Mouse (Mus musculus) midbrain, postnatal 0 days (tissue): Measurements from ENCODE around the gene Galnt18. TPM values are rescaled to one million over a fixed set of nuclear protein-coding genes. Genes with fewer than 3 reads are reported as not detected.

Experiments
- ATAC-seq: fragments of 200-750 bp; cut with Nextera tagmentation; 2 replicates; pipeline ENCODE4 v1.8.0; 2017; ENCODE audit warnings: moderate number of reproducible peaks, mild to moderate bottlenecking, moderate TSS enrichment, moderate library complexity; ENCODE audit not compliant: low FRiP score
- DNase-seq: peaks from one replicate; pipeline ENCODE4 v3.0.0-alpha.2; 2015; ENCODE audit warnings: low spot score
- H3K27ac ChIP-seq: fragments of 300-500 bp; sonication (generic); 2 replicates; pipeline ENCODE4 v1.5.1; 2014; ENCODE audit warnings: low read depth, mild to moderate bottlenecking, low read length, mixed read lengths
- H3K27me3 ChIP-seq: fragments of 300-500 bp; sonication (generic); 2 replicates; pipeline ENCODE4 v1.6.1; 2014; ENCODE audit warnings: low read length, control low read depth, mixed read lengths; ENCODE audit not compliant: insufficient read depth
- H3K36me3 ChIP-seq: fragments of 300-500 bp; sonication (generic); 2 replicates; pipeline ENCODE4 v1.6.1; 2014; ENCODE audit warnings: low read length, control low read depth, mixed read lengths; ENCODE audit not compliant: insufficient read depth
- H3K4me1 ChIP-seq: fragments of 300-500 bp; sonication (generic); 2 replicates; pipeline ENCODE4 v1.6.1; 2014; ENCODE audit warnings: mild to moderate bottlenecking, control low read depth, antibody characterized with exemption, low read length, mixed read lengths; ENCODE audit not compliant: insufficient read depth
- H3K4me2 ChIP-seq: fragments of 300-500 bp; sonication (generic); 2 replicates; pipeline ENCODE4 v1.6.1; 2014; ENCODE audit warnings: low read depth, mild to moderate bottlenecking, low read length, mixed read lengths; ENCODE audit not compliant: poor library complexity, severe bottlenecking
- H3K4me3 ChIP-seq: fragments of 300-500 bp; sonication (generic); 2 replicates; pipeline ENCODE4 v1.5.1; 2014; ENCODE audit warnings: low read depth, mild to moderate bottlenecking, low read length, moderate library complexity
- H3K9ac ChIP-seq: fragments of 300-500 bp; sonication (generic); replicated peaks from 2 replicates; pipeline ENCODE4 v1.6.1; 2014; ENCODE audit warnings: mild to moderate bottlenecking, low read length, moderate library complexity, mixed read lengths; ENCODE audit not compliant: poor library complexity, severe bottlenecking
- H3K9me3 ChIP-seq: fragments of 300-500 bp; sonication (generic); 2 replicates; pipeline ENCODE4 v1.6.1; 2016; ENCODE audit warnings: low read length, control low read depth
- CTCF ChIP-seq: IDR thresholded peaks from 2 replicates; pipeline ENCODE4 v1.5.1; 2016; ENCODE audit warnings: antibody characterized with exemption, mild to moderate bottlenecking
- WGBS: fragments of 180-500 bp; shearing (Covaris S2); extraction: QIAGEN DNeasy Blood & Tissue Kit; methylation state at CpG from one replicate; pipeline ENCODE4 v1.1.7; 2014; 5-methylcytosine and 5-hydroxymethylcytosine counted together
- microRNA-seq: library from miRNA; unstranded; fragments of <30 nt; microRNA quantifications from one replicate; pipeline ENCODE4, GENCODE M21; 2016; ENCODE audit warnings: borderline number of aligned reads
- polyA plus RNA-seq: library from polyadenylated mRNA; unstranded; fragments of >200 nt; fragmentation: Nextera tagmentation; extraction: Ambion mirVana; gene quantifications from 2 replicates; pipeline ENCODE4 v1.2.1, GENCODE M21; 2015
- total RNA-seq: library from RNA; depleted of rRNA; stranded (reverse); fragments of >200 nt; gene quantifications from 2 replicates; pipeline ENCODE4 v1.2.3, GENCODE M21; 2014; rRNA removed

Gene Galnt18
- total and polyA plus RNA-seq, 2 experiments from 2014 or later = 18.9 to 25.0 TPM

- no peaks in the 10 kb centered on the region for H3K27me3 ChIP-seq
- no peaks in the 10 kb centered on the region for H3K9me3 ChIP-seq
- ATAC-seq (no peak), DNase-seq (no peak)
- H3K4me1 ChIP-seq = no peaks in the 10 kb centered on the region
- no peak overlapping the region for H3K4me2 ChIP-seq
- H3K9ac ChIP-seq = no peak overlapping the region
- no peaks in the 10 kb centered on the region for H3K36me3 ChIP-seq
- TF ChIP-seq CTCF = no peak
- WGBS = 81% methylated on average over 1 of the region's 1 CpGs
- H3K4me3 ChIP-seq = no peak overlapping the region
- H3K27ac ChIP-seq = no peak overlapping the region
These were observed 352.4 kb downstream of the Galnt18 start for GRCm38 (mm10) chr7:111427392-111427791.

Small RNAs within 50 kb of the gene (microRNA-seq; reads per million reads assigned to microRNA genes)
- gene Gm25787 = not detected

Other genes with a start within 250 kb of the Galnt18 start
- 79.0 and 96.9 TPM in 2 replicates for gene Usp47, start 243.5 kb upstream of the Galnt18 start, total RNA-seq
- gene Usp47, start 243.5 kb upstream of the Galnt18 start, polyA plus RNA-seq = 49.2 and 52.2 TPM in 2 replicates